Mouse (Mus musculus) frontal cortex, adult (tissue): ENCODE results near the gene Gtf2i.

Experiments used
- ATAC-seq: cut with Nextera tagmentation; 2 replicates; pipeline ENCODE4 v1.9.2; 2017; ENCODE audit warnings: mild to moderate bottlenecking, moderate library complexity, mixed read lengths; ENCODE audit not compliant: low TSS enrichment

Gtf2i gene

DNA sequence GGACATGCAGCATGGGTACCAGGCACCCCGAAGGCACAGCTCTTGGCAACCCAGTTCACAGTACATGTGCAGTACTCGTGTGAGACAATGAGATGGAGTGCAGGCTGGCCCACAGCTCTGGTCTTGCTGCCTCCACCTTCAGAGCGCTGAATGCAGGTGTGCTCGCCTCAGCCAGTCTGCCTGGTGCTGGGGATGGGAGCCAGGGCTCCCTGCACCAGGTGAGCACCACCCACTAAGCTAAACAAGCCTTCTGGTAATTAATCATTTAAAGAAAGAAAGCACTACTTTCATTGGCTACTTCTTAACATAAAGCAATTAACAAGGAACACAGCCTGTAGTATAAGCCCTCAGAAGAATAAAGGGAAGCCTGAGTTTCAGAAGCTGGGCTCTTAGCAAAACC lies 37.5 kb downstream of the Gtf2i start:
- ATAC-seq = no peak

DNA sequence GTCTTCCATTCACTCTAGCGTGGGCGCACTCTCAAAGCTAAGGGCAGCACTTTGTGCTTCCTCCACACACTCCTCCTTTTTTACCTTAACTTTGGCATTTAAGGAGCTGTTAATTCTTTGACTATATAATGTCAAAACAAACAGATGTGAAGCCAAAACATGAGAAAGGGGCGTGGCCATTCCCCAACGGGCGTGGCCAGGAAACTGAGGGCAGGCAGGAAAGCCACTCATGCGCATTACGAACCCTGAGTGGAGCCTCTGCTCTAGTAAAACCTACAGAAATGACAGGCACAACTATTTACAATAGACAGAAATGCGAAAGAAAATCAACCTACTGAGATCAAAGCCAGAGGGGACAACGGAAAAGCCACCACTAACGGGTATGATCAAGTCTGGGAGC lies 39.0 kb downstream of the Gtf2i start:
- ATAC-seq = no peak

DNA sequence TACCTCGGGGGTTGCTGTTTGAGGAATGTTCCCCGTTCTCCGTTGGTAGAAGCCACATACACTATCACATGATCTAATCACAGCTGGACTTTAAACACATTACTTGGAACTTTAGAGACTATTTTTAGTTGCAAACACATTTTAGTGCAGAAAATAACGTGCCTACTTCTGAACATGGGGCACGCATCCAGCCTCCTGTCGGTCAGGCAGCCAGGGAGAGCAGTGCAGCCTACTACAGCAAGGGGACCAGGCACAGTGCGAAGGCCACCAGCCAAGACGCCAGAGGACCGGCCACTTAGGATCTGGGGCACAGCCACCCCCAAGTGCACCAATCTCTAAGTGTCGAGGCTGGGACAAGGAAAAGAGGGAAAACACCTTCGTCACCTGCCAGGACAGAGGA lies 39.5 kb downstream of the Gtf2i start:
- peak; percentile 46; the same call in 1 of the 2 replicates for ATAC-seq

DNA sequence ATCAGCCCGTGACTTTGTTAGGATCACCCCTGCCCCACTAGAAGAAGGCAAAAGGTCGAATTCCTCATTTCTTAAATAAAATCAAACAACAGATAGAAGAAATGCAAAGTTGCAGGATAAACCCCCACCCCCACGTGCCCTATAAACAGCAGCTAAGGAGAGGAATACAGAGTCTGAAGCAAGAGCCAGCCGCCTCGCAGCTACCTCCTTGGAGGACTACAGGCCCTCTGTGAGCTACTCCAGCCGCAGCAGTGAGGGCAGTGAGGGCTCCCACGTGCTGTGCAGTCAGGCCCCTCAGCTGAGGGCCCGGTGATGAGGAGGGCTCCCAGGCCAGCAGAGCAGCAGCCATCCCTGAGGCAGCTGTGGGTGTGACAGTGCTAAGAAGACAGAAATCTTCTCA lies 40.8 kb downstream of the Gtf2i start:
- ATAC-seq = no peak

DNA sequence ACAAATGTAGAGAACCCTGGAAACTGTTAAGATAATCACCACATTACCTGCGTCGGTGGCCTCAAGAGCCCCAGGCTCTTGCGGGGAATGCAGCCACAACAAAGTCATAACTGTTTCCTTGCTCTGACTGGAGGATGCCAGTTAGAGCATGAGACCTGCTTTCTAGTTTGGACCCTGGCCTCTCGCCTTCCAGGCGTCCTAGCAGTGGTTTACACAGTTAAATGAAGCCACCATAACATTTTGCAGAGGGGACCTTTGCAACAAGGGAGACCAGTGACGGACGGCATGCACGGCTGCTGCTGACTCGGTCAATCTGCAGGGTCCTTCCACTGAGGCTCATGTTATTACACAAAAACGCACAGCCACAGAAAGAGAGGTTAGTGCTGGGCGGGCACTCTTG lies 41.8 kb downstream of the Gtf2i start:
- no peak for ATAC-seq

DNA sequence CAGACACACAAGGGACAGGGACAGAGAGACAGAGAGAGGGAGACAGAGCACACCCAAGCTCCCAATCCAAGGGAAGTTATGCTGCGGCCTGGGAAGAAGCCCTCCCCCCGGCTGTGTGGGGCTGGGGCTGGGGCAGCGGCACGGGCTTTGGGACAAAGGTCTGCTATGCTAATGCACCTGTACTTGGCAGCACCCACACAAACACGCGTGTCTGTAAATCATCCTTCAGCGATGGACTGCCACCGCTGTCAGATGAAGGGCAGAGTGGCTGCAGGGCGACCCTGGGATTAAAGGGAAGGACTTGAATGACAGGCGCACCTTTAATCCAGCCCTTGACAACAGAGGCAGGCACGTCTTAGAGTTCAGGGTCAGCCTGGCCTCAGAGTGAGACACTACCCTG lies 43.1 kb downstream of the Gtf2i start:
- ATAC-seq = no peak

DNA sequence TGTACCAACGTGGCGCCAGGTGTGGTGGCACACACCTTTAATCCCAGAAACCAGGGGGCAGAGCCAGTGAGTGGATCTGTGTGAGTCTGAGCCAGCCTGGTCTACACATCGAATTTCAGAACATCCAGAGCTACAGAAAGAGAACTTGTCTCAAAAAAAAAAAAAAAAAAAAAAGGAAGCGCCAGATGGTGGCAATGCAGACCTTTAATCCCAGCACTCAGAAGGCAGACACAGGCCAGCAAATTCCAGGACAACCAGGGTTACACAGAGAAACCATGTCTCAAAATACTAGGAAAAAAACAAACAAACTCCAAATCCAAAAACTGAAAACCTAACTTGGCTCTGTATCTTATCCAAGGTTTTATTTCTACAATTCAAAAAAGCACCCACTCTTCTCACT lies 44.0 kb downstream of the Gtf2i start:
- ATAC-seq = no peak

DNA sequence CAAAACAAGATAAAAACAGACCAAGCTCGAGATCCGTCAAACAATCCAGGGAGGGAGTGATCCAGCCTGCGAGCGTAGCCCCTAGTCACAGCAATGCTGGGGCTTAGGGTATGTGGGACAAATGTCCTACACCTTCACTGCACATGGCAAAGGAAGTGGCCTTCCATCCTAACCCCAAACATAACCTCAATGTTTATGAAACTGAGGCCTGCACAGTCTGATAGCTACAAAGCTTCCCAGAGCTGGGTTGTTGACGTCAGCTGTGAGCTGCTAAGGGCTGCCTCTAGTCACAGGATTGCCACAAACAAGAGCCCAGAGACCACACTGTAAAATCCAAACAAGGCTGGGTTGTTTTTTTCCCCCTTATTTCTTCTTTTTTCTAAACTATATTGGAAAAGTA lies 44.8 kb downstream of the Gtf2i start:
- ATAC-seq = no peak

DNA sequence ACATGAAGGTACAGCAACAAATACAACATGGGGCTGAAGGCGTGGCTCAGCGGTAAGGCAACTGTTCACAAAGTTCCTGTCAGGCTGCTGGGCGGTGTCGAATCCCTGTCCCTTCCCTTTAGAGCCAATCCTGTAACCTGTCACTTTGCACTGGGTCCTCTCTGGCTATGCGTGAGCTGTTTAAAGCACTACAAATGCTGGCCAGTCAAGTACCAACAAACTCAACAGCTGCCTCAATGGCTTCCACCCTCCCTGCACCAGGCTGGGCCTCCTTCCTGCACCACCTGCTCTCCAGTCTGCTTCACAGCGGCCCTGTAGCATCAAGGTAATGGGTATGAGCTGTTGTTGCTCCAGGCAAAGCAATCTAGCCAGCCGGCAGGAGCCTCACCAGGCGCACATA lies 45.8 kb downstream of the Gtf2i start:
- ATAC-seq = no peak

DNA sequence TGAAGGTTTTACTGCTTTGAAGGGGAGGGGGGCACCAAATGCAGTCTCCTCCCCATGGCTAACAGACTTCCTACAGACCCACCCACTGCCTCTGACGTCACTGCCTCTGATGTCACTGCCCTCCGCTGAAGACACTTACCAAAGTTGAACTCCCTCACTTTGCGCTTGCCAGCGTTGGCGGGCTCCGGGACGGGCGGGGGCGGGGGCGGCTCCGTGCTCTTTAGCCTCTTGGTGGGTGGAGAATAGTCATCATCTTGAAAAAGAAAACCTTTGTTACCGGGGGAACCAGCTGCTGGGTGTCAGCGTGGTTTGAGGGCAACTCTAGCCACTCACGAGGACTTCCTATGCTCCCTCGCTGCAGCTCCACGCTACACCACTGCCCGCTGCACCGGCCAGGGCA lies 48.2 kb downstream of the Gtf2i start:
- no peak for ATAC-seq

DNA sequence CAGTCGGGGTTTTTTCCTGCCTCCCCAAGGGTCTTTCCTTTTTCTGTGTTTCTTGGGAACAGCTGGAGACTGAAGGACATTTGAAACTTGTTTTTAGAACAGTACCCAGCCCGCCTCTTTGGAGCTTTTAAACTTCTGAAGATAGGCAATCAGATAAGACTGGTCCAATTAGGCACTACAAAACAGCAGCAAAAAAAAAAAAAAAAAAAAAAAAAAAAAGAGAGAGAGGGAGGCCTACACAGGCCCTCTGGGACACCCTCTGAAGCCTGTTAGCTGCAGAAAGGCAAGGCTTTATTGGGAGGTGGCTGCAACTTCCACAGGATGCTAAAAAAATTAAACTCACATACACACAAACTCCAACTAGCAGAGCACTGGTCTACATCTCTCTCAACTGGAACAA lies 48.7 kb downstream of the Gtf2i start:
- ATAC-seq = no peak

DNA sequence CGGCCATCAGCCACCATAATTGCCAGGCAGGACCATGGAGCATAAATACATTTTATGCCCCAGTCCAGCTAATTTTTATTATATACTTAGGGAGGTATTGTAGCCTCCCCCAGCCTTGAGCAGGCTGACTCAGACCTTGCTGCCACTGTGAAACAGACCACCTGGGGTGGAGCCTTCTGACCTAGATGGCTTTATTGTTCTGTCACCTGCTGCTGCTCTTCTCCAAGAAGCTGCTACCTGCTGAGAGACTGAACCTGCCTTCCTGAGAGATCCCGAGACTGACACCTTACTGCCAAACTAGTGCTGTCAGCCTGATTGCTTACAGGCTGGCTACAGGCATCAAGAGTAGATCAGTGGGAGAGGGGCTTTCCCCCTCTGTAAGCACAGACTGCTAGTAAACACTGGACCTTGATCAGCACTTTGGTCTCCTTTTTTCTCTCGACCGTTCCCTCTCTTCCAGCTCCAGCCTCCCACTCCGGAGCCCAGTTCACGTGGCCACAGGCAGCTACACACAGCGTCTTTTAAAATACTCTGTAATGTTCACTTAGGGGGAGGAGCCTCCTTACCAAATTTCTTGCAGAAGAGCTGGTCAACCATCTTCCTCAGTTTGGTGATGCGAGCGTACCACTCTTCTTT lies 54.4 kb downstream of the Gtf2i start:
- no peak for ATAC-seq

DNA sequence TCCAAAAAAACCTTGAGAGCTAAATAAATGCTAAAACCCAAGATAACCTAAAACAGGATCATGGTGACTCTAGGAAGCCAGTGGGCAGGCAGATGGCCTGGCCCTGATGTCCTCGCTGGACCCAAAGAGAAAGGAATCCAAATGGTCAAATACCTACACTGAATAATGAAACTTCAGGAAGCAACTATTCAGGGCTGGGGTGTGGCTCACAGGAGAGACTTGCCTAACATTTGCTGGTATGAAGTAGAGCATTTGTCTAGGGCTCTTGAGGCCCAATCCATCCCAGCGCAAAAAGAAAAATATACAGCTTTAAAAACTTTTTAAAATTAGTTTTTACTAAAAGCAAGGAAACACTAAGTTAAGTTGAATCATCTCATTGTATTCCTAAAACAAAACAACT lies 55.6 kb downstream of the Gtf2i start:
- no peak for ATAC-seq

DNA sequence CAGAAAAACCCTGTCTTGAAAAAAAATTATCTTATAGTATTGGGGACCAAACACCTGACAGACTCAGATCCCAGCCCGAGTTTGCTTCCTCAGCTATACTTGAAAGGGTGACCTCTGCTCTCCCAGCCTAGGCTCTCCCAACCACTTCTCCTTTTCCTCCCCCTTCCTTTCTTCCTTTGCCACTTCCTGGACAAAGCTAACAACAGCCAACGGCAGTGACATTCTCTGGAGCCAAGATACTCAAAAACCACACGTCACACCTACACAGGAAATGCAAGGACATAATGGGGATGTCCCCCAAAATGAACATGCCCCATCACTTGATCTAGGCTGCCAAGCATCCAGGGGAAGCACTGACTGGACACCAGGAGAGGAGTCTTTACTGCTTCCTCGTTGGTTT lies 56.2 kb downstream of the Gtf2i start:
- no peak for ATAC-seq

DNA sequence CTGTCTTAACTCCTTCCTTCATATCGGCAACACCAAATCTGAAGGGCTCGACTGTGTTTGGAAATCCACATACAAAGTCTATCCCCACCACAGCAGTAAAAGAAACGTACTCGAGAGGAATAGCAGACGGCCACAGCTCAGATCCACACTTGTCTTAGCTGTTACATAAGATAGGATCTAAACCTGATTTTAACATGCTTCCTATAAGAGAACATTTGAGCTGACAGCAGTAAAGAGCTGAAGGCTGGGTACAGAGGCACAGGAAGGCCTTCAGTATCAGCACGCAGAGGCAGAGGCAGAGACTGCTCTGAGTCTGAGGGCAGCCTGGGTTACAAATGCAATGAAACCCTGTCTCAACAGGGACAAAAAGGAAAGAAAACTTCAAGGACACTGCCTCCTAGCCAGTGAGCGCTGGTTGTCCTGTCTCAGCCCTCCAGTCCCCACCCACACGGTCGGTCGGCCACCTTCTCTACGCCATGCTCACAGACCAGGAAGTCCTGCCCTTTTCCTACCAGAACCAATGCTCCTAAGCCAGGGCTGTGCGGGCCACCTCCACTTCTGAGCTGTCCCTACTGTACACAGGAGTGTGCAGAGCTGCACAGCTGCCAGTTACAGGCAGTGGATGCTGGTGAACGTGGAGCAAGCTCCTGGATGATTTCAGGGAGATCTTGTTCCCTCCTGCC lies 57.1 kb downstream of the Gtf2i start:
- peak; percentile 64 for ATAC-seq

DNA sequence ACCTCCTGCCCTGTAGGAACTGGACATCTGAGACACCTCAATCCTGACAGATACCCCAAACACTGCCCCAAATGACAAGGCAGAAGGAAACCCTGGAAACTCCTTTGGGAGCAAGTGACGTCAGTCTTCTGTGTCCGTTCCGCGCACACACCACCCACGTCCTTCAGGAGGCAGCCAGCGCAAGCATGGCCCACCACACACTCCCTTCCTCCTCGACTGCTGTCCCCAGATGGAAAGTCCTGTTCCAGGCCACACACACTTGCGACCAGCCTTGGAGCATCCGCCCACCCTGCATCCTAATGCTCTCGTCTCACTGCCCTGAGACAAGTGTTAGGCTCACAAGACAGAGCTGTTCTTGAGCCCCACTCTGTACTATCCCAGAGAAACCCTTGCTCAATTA lies 59.3 kb downstream of the Gtf2i start:
- ATAC-seq = peak; percentile 65

DNA sequence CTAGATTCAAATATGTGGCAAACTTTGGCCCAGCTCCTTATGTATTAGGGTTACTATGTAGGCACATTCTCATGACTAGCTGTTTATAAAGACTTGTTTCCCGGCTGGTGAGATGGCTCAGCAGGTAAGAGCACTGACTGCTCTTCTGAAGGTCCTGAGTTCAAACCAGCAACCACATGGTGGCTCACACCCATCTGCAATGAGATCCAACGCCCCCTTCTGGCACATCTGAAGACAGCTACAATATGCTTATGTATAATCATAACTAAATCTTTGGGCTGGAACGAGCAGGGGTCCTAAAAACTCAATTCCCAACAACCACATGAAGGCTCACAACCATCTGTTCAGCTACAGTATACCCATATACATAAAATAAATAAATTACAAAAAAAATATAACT lies 60.8 kb downstream of the Gtf2i start:
- no peak for ATAC-seq

DNA sequence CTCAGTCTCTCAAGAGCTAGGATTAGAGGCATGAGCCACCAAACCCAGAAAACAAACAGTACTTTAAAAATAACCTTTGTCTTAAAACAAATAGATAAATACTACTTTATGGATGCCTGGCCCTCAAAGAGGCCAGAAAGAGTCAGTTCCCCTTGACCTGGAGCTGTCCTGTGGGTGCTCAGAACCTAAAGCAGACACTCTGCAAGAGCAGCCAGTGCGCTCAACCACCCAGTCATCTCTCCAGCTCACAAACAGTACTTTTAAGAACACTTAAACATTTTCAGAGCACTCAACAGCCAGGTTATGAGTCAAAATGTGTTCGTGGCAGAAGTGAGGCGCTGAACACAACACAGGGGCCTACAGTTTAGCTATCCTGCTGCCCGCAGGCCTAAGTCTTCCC lies 63.5 kb downstream of the Gtf2i start:
- ATAC-seq = no peak

DNA sequence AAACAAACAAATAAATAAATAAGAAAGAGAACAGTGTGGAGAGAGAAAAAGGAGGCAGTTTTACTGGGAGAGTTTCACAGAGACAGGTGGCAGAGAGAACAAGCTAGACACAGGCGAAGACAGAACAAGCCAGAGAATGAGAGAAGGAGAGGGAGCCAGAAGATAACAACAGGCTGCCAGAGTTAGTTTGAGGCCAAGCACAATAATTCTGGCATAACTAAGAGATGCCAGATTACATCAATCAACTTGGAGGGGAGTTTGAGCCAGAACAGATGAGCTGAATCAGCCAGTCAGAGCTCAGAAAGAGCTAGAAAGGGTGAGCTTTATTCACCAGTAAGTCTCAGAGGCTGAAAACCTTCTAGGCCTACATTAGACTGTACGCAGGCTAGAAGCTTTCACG lies 64.0 kb downstream of the Gtf2i start:
- ATAC-seq = no peak

DNA sequence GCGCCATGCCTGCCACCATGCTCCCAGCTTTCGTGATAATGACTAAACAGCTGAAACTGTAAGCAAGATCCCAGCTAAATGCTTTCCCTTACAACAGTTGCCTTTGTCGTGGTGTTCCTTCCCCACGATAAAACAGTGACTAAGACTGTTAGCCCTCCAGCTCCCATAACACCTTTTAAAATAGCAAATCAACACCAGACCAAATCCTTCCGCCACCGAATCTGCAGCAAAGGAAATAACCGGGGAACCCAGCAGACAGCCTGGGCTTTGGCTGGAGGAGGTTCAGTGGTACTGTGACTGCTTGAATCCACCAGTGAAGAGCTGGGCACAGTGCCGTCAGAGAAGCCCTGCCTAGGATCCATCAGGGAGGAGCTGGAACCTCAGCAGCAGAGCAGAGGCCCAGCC lies 65.3 kb downstream of the Gtf2i start:
- ATAC-seq = peak; percentile 71

DNA sequence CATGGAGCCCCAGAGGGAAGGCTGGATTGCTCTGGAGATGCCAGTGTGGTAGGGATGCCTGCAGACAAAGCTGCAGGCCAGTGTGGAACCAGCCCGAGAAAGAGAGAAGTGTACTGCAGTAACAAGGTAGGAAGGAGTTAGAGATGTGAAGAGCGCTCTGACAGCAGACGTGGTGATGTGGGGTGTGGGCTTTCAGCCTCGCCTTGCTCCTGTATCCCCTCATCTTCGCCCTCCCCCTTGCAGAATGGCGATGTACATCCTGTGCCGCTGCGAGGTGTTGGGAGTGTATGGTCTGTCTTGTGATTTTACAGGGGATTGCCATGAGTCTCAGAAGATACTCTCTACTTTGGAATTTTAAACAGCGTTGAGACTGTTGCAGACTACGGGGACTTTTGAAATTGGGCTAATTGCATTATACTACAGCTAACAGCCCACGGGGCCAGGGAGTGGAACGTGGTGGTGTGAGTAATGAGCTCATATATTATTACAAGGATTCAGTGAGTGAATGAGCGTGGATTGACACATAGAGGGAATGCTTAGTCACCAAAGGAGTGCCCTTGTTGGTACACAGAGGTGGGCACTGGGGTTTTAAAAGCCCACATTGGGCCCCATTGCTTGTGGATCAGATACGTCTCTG lies 65.8 kb downstream of the Gtf2i start:
- ATAC-seq = peak; percentile 13; the same call in 1 of the 2 replicates

DNA sequence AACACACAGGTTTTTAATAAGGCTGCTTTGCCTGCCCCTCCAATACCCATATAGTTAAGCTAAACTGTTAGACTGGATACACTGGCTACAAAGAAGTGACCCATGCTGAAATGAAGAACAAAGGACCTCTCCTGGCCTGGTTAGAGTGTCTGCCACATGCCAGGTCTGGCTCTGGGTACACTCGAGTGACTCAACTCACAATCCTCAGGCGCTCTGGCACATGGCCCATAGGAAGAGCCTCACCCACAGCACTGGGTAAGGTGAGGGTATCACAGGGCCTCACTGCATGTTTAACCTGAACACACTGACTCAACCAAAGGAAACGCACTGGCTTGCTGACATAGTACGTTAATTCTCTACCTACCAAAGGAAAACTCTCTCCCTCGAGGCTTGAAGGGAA lies 68.4 kb downstream of the Gtf2i start:
- no peak for ATAC-seq

DNA sequence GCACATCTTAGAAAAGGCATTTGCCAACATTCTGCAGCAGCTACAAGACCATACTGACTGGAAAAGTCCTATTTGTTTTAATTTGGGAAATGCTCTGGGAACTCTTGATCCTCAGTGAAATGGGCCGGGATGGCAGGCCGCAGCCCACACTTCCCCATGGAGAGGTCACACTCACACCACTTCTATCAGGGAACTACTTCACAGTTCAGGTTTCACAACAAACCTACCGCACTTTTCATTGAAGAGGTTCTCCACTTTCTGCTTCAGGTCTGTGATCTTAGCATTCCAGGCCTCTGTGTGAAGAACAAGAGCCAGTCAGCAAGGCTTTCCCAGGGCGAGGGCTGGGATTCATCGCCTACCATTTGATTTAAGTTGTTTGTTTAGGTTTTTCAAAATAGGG lies 69.7 kb downstream of the Gtf2i start:
- no peak for ATAC-seq
